Mouse (Mus musculus) left cerebral cortex, adult 2 months (tissue): ENCODE data around the gene D1Ertd622e. TPM values are rescaled to one million over a fixed set of nuclear protein-coding genes. Genes with fewer than 3 reads are reported as not detected.

Source experiments
- DNase-seq, 2 experiments: peaks; one replicate each; pipeline ENCODE4 v3.0.0; 2021 to 2022; ENCODE audit warnings: low spot score in 2 of 2, mixed read lengths in 1 of 2; ENCODE audit errors: extremely low spot score in 1 of 2
- H3K27ac ChIP-seq: fragments of 200-600 bp; 2 replicates; pipeline ENCODE4 v1.8.1; 2022
- H3K4me3 ChIP-seq: fragments of 200-600 bp; 2 replicates; pipeline ENCODE4 v1.8.1; 2022
- CTCF ChIP-seq: fragments of 200-600 bp; IDR thresholded peaks from 2 replicates; pipeline ENCODE4 v1.8.1; 2022; ENCODE audit warnings: antibody characterized with exemption, mild to moderate bottlenecking, moderate library complexity
- intact Hi-C: fragments of 180-260 bp; cut with DNase I; formaldehyde crosslinking; loops from one replicate; pipeline ENCODE4 v1.15.1; 2025
- total RNA-seq, 2 experiments: library from RNA; stranded (reverse); gene quantifications; 2 replicates each; pipeline ENCODE4 v1.2.3; 2021

The D1Ertd622e gene
- total RNA-seq, 2 experiments from 2014 or later = 70.4 to 84.7 TPM

GRCm38 (mm10) chr1:97632545-97633256 is 29.2 kb downstream of the D1Ertd622e start:
- no peak for DNase-seq
- no peak for TF ChIP-seq CTCF
- H3K4me3 ChIP-seq = no peak overlapping the region
- intact Hi-C loops = no loop called here
- no peak overlapping the region for H3K27ac ChIP-seq

DNA sequence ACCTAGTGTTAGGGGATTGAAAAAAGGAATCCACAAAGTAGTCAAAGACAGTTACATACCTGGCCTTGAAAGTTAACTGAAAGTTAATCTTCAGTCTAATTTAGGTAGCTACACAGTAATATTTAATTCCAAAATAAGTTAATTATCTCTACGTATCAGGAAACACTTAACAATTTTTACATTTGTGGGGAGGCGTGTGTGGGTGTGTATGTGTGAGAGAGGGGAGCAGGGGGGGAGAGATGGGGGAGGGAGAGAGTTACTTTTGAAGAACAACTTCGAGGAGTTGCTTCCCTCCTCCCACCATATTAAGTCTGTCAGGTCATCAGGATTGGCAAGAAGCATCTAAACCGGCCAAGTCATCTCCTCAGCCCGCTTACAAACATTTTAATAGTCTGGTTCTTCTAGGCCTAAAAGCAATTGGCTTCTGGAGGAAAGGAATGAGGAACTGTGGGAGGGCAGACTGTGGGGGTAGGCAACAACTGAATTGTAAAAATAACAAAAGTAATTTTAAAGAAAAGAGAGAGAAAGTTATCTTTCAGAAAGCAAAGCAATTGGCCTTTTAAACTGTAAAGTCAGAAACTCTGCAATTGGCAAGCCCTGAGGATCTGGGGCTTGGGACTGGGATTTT is 29.9 kb downstream of the D1Ertd622e start:
- intact Hi-C loops = no loop called here
- H3K27ac ChIP-seq = no peak overlapping the region
- no peak for TF ChIP-seq CTCF
- DNase-seq = no peak
- no peak overlapping the region for H3K4me3 ChIP-seq

- H3K4me3 ChIP-seq = no peak overlapping the region
- intact Hi-C loops = loop anchor here (1.0 kb wide), 1 partner anchor 31 kb away; no protein-coding TSS in a partner anchor
- H3K27ac ChIP-seq = peak overlapping the region; percentile 62
- no peak for TF ChIP-seq CTCF
- DNase-seq = no peak
These were observed 31.7 kb downstream of the D1Ertd622e start for GRCm38 (mm10) chr1:97630146-97630545.

- DNase-seq = no peak
- no peak for TF ChIP-seq CTCF
- H3K4me3 ChIP-seq = no peak overlapping the region
- peak overlapping the region; percentile 41; the same call in 1 of the 2 replicates for H3K27ac ChIP-seq
- intact Hi-C loops = no loop called here
These were observed 33.0 kb downstream of the D1Ertd622e start for GRCm38 (mm10) chr1:97628859-97629258.

DNA sequence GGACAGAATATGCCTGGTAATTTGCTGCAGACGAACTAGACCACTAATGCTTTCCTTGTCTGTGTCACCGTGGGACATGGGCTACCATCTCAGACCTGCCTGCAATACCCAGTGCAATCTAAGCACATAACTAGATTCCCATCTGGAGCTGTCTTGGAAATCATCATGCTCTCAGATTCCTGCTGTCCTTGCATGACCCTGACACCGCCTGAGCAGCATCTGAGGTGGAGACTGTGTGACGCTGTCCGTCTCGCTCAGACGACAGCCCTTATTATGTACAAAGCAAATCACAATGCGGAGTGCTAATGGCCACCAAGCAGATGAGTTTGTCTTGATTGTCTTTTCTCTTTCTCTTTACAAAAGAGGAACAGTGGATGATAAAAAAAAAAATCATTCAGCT is 33.9 kb downstream of the D1Ertd622e start:
- peak overlapping the region; percentile 40; the same call in 1 of the 2 replicates for H3K27ac ChIP-seq
- intact Hi-C loops = no loop called here
- H3K4me3 ChIP-seq = no peak overlapping the region
- TF ChIP-seq CTCF = no peak
- DNase-seq = no peak

GRCm38 (mm10) chr1:97625427-97625826 is 36.4 kb downstream of the D1Ertd622e start:
- DNase-seq = no peak
- no peak overlapping the region for H3K4me3 ChIP-seq
- no peak for TF ChIP-seq CTCF
- H3K27ac ChIP-seq = peak overlapping the region; percentile 60
- intact Hi-C loops = loop anchor here (2.0 kb wide), 2 partner anchors 25 to 35 kb away; no protein-coding TSS in a partner anchor

DNA sequence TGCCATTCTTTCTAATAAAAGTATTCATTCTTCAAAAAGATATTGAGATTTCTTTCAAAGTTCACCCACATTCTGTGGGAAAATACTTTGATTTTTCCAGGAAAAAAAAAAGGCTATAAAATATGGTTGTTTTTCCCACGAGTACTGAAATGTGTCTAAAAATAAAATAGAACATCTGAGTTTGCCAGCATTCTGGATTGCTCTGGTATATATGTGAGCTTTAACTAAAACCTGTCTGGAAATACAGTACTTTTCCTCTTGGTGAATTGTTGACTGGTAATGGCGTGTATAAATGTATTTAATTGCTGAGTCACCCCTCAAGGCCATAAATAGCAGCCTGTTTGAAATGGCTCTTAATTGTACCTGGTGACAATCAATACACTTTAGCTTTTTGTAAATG is 37.5 kb downstream of the D1Ertd622e start:
- no peak for DNase-seq
- Histone ChIP-seq H3K4me3 (no peak overlapping the region), H3K27ac (peak overlapping the region; percentile 42)
- intact Hi-C loops = loop anchor here (1.0 to 2.0 kb wide), 3 partner anchors 26 to 72 kb away; no protein-coding TSS in a partner anchor
- TF ChIP-seq CTCF = no peak

DNA sequence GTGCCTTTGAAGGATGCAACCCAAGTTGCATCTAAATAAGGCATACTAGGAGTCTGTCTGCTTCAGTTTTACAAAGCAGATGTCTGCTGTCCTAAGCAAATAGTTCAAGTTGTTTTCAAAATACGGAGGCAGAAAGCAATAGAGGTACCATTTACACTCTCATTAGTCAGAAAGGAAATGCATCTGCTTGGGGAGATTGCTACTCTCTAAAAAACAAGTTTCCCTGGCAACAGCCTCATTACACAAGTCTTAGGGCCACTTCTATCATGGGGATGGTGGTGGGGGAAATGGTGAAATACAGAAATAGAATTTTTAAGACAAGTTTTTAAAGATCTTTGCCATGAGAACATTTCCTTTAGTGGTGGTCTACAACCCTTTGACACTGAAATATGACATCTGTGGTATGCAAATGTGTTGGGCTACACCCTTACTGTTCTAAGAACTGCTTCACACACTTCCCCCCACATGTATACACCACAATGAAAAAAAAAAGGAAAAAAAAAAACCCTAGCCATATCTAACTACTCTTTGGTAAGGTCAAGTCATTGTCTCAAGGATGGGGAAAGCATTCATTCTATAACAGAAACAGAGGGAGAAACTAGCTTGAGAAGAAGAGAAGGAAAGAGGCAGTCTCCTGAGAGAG is 38.5 kb downstream of the D1Ertd622e start:
- DNase-seq = no peak
- Histone ChIP-seq H3K4me3 (no peak overlapping the region), H3K27ac (peak overlapping the region; percentile 42)
- intact Hi-C loops = no loop called here
- no peak for TF ChIP-seq CTCF

DNA sequence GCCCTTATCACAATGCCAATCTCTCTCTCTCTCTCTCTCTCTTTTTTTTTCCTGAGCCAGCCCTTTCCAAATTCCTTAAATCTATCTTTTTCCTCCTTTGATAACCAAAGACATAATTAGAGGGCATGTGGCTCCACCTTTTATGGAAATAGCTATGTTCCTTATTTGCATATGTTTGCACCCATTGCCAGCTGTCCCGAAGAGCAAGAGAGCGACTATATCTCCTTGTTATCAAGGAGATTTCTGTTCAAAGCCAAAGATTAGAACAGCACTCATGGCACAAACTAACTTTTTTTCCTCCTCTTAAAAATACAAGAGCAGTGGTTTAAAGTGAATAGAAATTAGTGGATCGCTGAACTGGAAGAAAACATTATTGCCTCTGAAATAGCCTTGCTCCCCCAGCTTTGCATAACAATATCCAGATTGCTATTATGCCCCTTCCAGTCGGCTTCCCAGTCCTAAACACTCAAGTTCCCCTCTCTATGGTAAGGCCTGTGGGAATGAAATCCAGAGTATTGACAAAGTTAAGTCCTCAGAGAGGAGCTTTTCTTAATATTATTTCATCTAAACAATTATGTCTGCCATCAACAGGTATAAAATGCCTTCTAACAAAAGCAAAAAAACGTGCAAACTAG is 39.2 kb downstream of the D1Ertd622e start:
- no peak for DNase-seq
- intact Hi-C loops = no loop called here
- H3K27ac ChIP-seq = peak overlapping the region; percentile 42; the same call in 1 of the 2 replicates

GRCm38 (mm10) chr1:97619621-97620320 is 42.1 kb downstream of the D1Ertd622e start:
- intact Hi-C loops = no loop called here
- H3K27ac ChIP-seq = no peak overlapping the region; the same call in 1 of the 2 replicates
- DNase-seq = no peak

More for the DNA sequence above, 39.2 kb downstream of the D1Ertd622e start:
- no peak overlapping the region for H3K4me3 ChIP-seq
- TF ChIP-seq CTCF = no peak

DNA sequence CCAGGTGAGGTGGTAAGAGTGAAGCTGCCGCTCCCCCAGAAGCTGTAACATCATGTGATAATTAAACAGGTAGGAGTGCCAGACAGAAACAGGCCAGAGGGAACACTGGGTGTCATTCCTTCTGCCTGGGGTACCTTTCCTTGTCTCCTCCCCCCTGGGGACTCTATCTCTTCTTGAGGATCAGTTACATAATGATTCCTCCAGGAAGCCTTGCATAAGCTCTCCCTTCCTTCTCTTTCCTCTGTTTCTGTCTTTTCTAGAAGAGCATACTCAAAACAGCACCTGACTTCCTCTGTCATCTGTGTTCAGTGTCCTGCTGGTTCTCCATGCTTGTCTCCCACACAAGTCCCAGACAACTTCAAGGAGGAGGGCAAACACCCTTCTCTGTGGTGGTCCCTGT is 46.3 kb downstream of the D1Ertd622e start:
- no peak for DNase-seq
- H3K27ac ChIP-seq = peak overlapping the region; percentile 82
- no peak overlapping the region for H3K4me3 ChIP-seq
- intact Hi-C loops = loop anchor here (2.0 kb wide), 1 partner anchor 45 kb away; no protein-coding TSS in a partner anchor
- no peak for TF ChIP-seq CTCF

More at GRCm38 (mm10) chr1:97619621-97620320, 42.1 kb downstream of the D1Ertd622e start:
- H3K4me3 ChIP-seq = no peak overlapping the region
- no peak for TF ChIP-seq CTCF
